Mouse (Mus musculus) urinary bladder, adult 18-20 months (tissue): ENCODE data around the gene Lin54.
A peak's percentile ranks its signal among the peaks of the same experiment; 100 is the strongest.
"Not testable (repeated sequence)": the region's sequence is repeated elsewhere in the genome, so short reads cannot be mapped to it uniquely, and the experiment has no call there.

Experiments
- DNase-seq, 2 experiments: peaks; one replicate each; pipeline ENCODE4 v3.0.0; 2022; ENCODE audit warnings: low spot score in 2 of 2, mixed read lengths in 2 of 2

Lin54 gene

GRCm38 (mm10) chr5:100488231-100488630 is 12.2 kb downstream of the Lin54 start:
- DNase-seq = no peak

- no peak for DNase-seq
These were observed 13.3 kb downstream of the Lin54 start for GRCm38 (mm10) chr5:100487120-100487519.

- DNase-seq = no peak
These were observed 16.9 kb downstream of the Lin54 start for GRCm38 (mm10) chr5:100483569-100483968.

GRCm38 (mm10) chr5:100477604-100478003 is 22.8 kb downstream of the Lin54 start:
- DNase-seq = no peak

GRCm38 (mm10) chr5:100476328-100476727 is 24.1 kb downstream of the Lin54 start:
- DNase-seq = no peak

- no peak for DNase-seq
These were observed 33.1 kb downstream of the Lin54 start for GRCm38 (mm10) chr5:100467336-100467735.

GRCm38 (mm10) chr5:100466624-100467023 is 33.8 kb downstream of the Lin54 start:
- DNase-seq = no peak

GRCm38 (mm10) chr5:100462374-100462773 is 38.1 kb downstream of the Lin54 start:
- DNase-seq = no peak

GRCm38 (mm10) chr5:100461526-100461925 is 38.9 kb downstream of the Lin54 start:
- no peak for DNase-seq

- DNase-seq = no peak
These were observed 41.0 kb downstream of the Lin54 start for GRCm38 (mm10) chr5:100459468-100459867.

GRCm38 (mm10) chr5:100451871-100452270 is 48.6 kb downstream of the Lin54 start:
- DNase-seq = no peak

- DNase-seq = no peak
These were observed 61.6 kb downstream of the Lin54 start for GRCm38 (mm10) chr5:100438796-100439195.

GRCm38 (mm10) chr5:100437917-100438316 is 62.5 kb downstream of the Lin54 start:
- DNase-seq = no peak

- DNase-seq = no peak
These were observed 63.4 kb downstream of the Lin54 start for GRCm38 (mm10) chr5:100437086-100437485.

- DNase-seq = no peak
These were observed 69.5 kb downstream of the Lin54 start for GRCm38 (mm10) chr5:100430966-100431365.

GRCm38 (mm10) chr5:100430076-100430390 is 70.4 kb downstream of the Lin54 start:
- DNase-seq = no peak

GRCm38 (mm10) chr5:100429344-100430075 is 70.9 kb downstream of the Lin54 start:
- DNase-seq = peak; percentile 84 to 89

GRCm38 (mm10) chr5:100428734-100429343 is 71.6 kb downstream of the Lin54 start:
- no peak for DNase-seq

GRCm38 (mm10) chr5:100428031-100428733 is 72.3 kb downstream of the Lin54 start:
- DNase-seq = no peak

GRCm38 (mm10) chr5:100427276-100427675 is 73.2 kb downstream of the Lin54 start:
- DNase-seq = no peak

- not testable (repeated sequence) for DNase-seq
These were observed 74.6 kb downstream of the Lin54 start for GRCm38 (mm10) chr5:100425823-100426222.

- DNase-seq = no peak
These were observed 76.2 kb downstream of the Lin54 start for GRCm38 (mm10) chr5:100424252-100424651.

GRCm38 (mm10) chr5:100423626-100424025 is 76.8 kb downstream of the Lin54 start:
- no peak for DNase-seq
